Mouse (Mus musculus): ENCODE measurements around the gene Kmt2d.
A peak's percentile ranks its signal among the peaks of the same experiment; 100 is the strongest.

The Kmt2d gene

GRCm38 (mm10) chr15:98802926-98803325, 68.1 kb downstream of the Kmt2d start:
- no peak for DNase-seq (ENCODE audit: low spot score)

GRCm38 (mm10) chr15:98799396-98799795, 71.6 kb downstream of the Kmt2d start:
- DNase-seq (ENCODE audit: low spot score) = peak; percentile 64

- no peak for DNase-seq (ENCODE audit: low spot score)
Observed at GRCm38 (mm10) chr15:98798903-98799302, 72.1 kb downstream of the Kmt2d start.

- DNase-seq (ENCODE audit: low spot score) = no peak
Observed at GRCm38 (mm10) chr15:98797835-98798492, 73.0 kb downstream of the Kmt2d start.

GRCm38 (mm10) chr15:98796803-98797595, 74.0 kb downstream of the Kmt2d start:
- DNase-seq (ENCODE audit: low spot score) = no peak

- DNase-seq (ENCODE audit: low spot score) = no peak
Observed at GRCm38 (mm10) chr15:98793141-98793698, 77.8 kb downstream of the Kmt2d start.

GRCm38 (mm10) chr15:98792233-98793020, 78.6 kb downstream of the Kmt2d start:
- no peak for DNase-seq (ENCODE audit: low spot score)

GRCm38 (mm10) chr15:98791771-98792170, 79.2 kb downstream of the Kmt2d start:
- DNase-seq (ENCODE audit: low spot score) = no peak

GRCm38 (mm10) chr15:98791221-98791620, 79.8 kb downstream of the Kmt2d start:
- no peak for DNase-seq (ENCODE audit: low spot score)

GRCm38 (mm10) chr15:98790761-98791160, 80.2 kb downstream of the Kmt2d start:
- DNase-seq (ENCODE audit: low spot score) = no peak

- no peak for DNase-seq (ENCODE audit: low spot score)
Observed at GRCm38 (mm10) chr15:98789661-98790535, 81.1 kb downstream of the Kmt2d start, which contains the start of gene Wnt1. Gene Wnt1, plus strand, starts transcription at chr15:98789857.

- DNase-seq (ENCODE audit: low spot score) = no peak
Observed at GRCm38 (mm10) chr15:98788972-98789660, 81.9 kb downstream of the Kmt2d start.

- no peak for DNase-seq (ENCODE audit: low spot score)
Observed at GRCm38 (mm10) chr15:98787930-98788329, 83.1 kb downstream of the Kmt2d start.

GRCm38 (mm10) chr15:98785744-98786143, 85.3 kb downstream of the Kmt2d start:
- no peak for DNase-seq (ENCODE audit: low spot score)
